In genomic region chr5:73353978-73354377, GRCm38 (mm10) we compare ENCODE assay signal across 21 mouse cellular contexts. TPM values are rescaled to one million over a fixed set of nuclear protein-coding genes. Genes with fewer than 3 reads are reported as not detected.
DNase-seq lines count a peak whose midpoint lies in the region; ATAC-seq and TF ChIP-seq lines count a peak whose summit lies in the region.
"Had no signal": no experiment of that assay in that cellular context is flagged by ENCODE, and none has a peak within 500 bp of the region (broad histone marks: within the 10 kb centered on the region; RNA-seq: fewer than 3 reads in every experiment).

No protein-coding gene starts in this region.

- no peak overlapping the region for H3K9ac ChIP-seq in neural tube, embryonic 12.5 days
- no peak overlapping the region for H3K9ac ChIP-seq in intestine, embryonic 15.5 days
- no peak overlapping the region for H3K9ac ChIP-seq in liver, embryonic 15.5 days
- H3K9ac ChIP-seq: heart, embryonic 15.5 days; limb, embryonic 12.5 days; lung, embryonic 14.5 days; midbrain, embryonic 13.5 days had no signal

- H3K27me3 ChIP-seq in neural tube, embryonic 12.5 days (replicated peaks) = no peaks in the 10 kb centered on the region
- no peaks in the 10 kb centered on the region for H3K27me3 ChIP-seq in intestine, embryonic 15.5 days (replicated peaks)
- H3K27me3 ChIP-seq in liver, embryonic 15.5 days = peaks cover 11% of the 10 kb centered on the region; the same call in 1 of the 2 replicates
- no peaks in the 10 kb centered on the region for H3K27me3 ChIP-seq in small intestine, adult 2 months (ENCODE audit: control insufficient read depth, insufficient read depth, low read length)
- H3K27me3 ChIP-seq: heart, embryonic 15.5 days; limb, embryonic 12.5 days; midbrain, embryonic 13.5 days had no signal

- ATAC-seq in neural tube, embryonic 12.5 days (ENCODE audit: low FRiP score, low read depth) = no peak
- ATAC-seq in intestine, embryonic 15.5 days = no peak
- ATAC-seq in liver, embryonic 15.5 days (ENCODE audit: insufficient read depth) = peak; percentile 59
- ATAC-seq: activated CD4-positive, CD25-positive, alpha-beta regulatory T cell, adult 4 months; forebrain, embryonic 14.5 days had no signal

- TF ChIP-seq POLR2A in small intestine, adult 2 months (IDR thresholded peaks at IDR 0.05; ENCODE audit: low read depth, low read length) = no peak

- DNase-seq in neural tube, embryonic 10.5 days (ENCODE audit: extremely low spot score, low spot score) = no peak
- no peak for DNase-seq in thymus, postnatal 10 days (ENCODE audit: low spot score in 2 of 2)
- no peak for DNase-seq in cerebellum, adult 9-11 months
- DNase-seq: cerebellum, adult 18-20 months; gastrocnemius, postnatal 25 days; heart, adult 2 months; kidney, postnatal 36 days; thymus, postnatal 25 days had no signal

- 71% methylated on average over 3 of the region's 3 CpGs for WGBS in neural tube, embryonic 12.5 days
- 36% methylated on average over 3 of the region's 3 CpGs for WGBS in intestine, embryonic 15.5 days
- WGBS in liver, embryonic 15.5 days (ENCODE audit: insufficient replicate concordance) = 23% methylated on average over 3 of the region's 3 CpGs
- 27% methylated on average over 3 of the region's 3 CpGs for WGBS in small intestine, adult 2 months

- no peak overlapping the region for H3K4me3 ChIP-seq in neural tube, embryonic 12.5 days
- no peak overlapping the region for H3K4me3 ChIP-seq in intestine, embryonic 15.5 days (replicated peaks)
- no peak overlapping the region for H3K4me3 ChIP-seq in liver, embryonic 15.5 days (replicated peaks)
- H3K4me3 ChIP-seq in small intestine, adult 2 months (ENCODE audit: low read depth, low read length) = no peak overlapping the region
- H3K4me3 ChIP-seq: embryonic facial prominence, embryonic 10.5 days; heart, adult 2 months; heart, embryonic 15.5 days; limb, embryonic 12.5 days; midbrain, embryonic 13.5 days had no signal

- no peaks in the 10 kb centered on the region for H3K36me3 ChIP-seq in neural tube, embryonic 12.5 days
- no peaks in the 10 kb centered on the region for H3K36me3 ChIP-seq in intestine, embryonic 15.5 days
- no peaks in the 10 kb centered on the region for H3K36me3 ChIP-seq in liver, embryonic 15.5 days (replicated peaks)
- no peaks in the 10 kb centered on the region for H3K36me3 ChIP-seq in small intestine, adult 2 months (ENCODE audit: control insufficient read depth, insufficient read depth, low read length)
- H3K36me3 ChIP-seq: embryonic facial prominence, embryonic 10.5 days; heart, embryonic 15.5 days; limb, embryonic 12.5 days; midbrain, embryonic 13.5 days had no signal

- no peaks in the 10 kb centered on the region for H3K4me1 ChIP-seq in neural tube, embryonic 12.5 days
- H3K4me1 ChIP-seq in intestine, embryonic 15.5 days (replicated peaks) = peaks cover 14% of the 10 kb centered on the region
- peaks cover 53% of the 10 kb centered on the region for H3K4me1 ChIP-seq in liver, embryonic 15.5 days (replicated peaks)
- H3K4me1 ChIP-seq in small intestine, adult 2 months (ENCODE audit: control insufficient read depth, insufficient read depth, insufficient read length, low read length) = peaks cover 42% of the 10 kb centered on the region
- H3K4me1 ChIP-seq: limb, embryonic 12.5 days had no signal

- no peaks in the 10 kb centered on the region for H3K9me3 ChIP-seq in neural tube, embryonic 12.5 days
- no peaks in the 10 kb centered on the region for H3K9me3 ChIP-seq in intestine, embryonic 15.5 days
- no peaks in the 10 kb centered on the region for H3K9me3 ChIP-seq in liver, embryonic 15.5 days (replicated peaks)
- H3K9me3 ChIP-seq: embryonic facial prominence, embryonic 10.5 days; heart, embryonic 15.5 days; limb, embryonic 12.5 days; midbrain, embryonic 13.5 days had no signal

- H3K4me2 ChIP-seq in neural tube, embryonic 12.5 days (replicated peaks) = no peak overlapping the region
- no peak overlapping the region for H3K4me2 ChIP-seq in intestine, embryonic 15.5 days (replicated peaks)
- H3K4me2 ChIP-seq in liver, embryonic 15.5 days = peak overlapping the region; percentile 14
- H3K4me2 ChIP-seq: heart, embryonic 15.5 days; limb, embryonic 12.5 days; lung, embryonic 14.5 days; midbrain, embryonic 13.5 days had no signal

- H3K27ac ChIP-seq in neural tube, embryonic 12.5 days = 0 out of 2 replicates have a peak overlapping the region, but pooled peaks have one; percentile 15
- H3K27ac ChIP-seq in intestine, embryonic 15.5 days = peak overlapping the region; percentile 74; the same call in 1 of the 2 replicates
- peak overlapping the region; percentile 64 for H3K27ac ChIP-seq in liver, embryonic 15.5 days (replicated peaks)
- H3K27ac ChIP-seq in small intestine, adult 2 months (ENCODE audit: insufficient read depth, low read depth, low read length) = peak overlapping the region; percentile 81
- H3K27ac ChIP-seq: embryonic facial prominence, embryonic 10.5 days; heart, adult 2 months; heart, embryonic 15.5 days; limb, embryonic 12.5 days; macrophage; stomach, postnatal 0 days had no signal

- no peak for TF ChIP-seq CTCF in small intestine, adult 2 months (IDR thresholded peaks at IDR 0.05; ENCODE audit: extremely low read depth, insufficient read length, insufficient replicate concordance, low read depth, low read length)

RNA-seq across cellular contexts. Expression of gene Ociad2, which starts 13.2 kb away (rescaled TPM):
- 12.3 and 12.5 TPM in 2 replicates for polyA plus RNA-seq in neural tube, embryonic 12.5 days (2016; fragmentation: Nextera tagmentation; extraction: Ambion mirVana)
- 192 and 216 TPM in 2 replicates for polyA plus RNA-seq in intestine, embryonic 15.5 days (2015; fragmentation: Nextera tagmentation; extraction: Ambion mirVana)
- 3.9 and 5.9 TPM in 2 replicates for polyA plus RNA-seq in liver, embryonic 15.5 days (2015; fragmentation: Nextera tagmentation; extraction: Ambion mirVana)
- polyA plus RNA-seq in small intestine, adult 2 months (2012; rRNA removed) = 10.6 and 12.7 TPM in 2 replicates

RNA-seq across cellular contexts. Expression of gene Cwh43, which starts 51.9 kb away (rescaled TPM):
- polyA plus RNA-seq in neural tube, embryonic 12.5 days (2016; fragmentation: Nextera tagmentation; extraction: Ambion mirVana) = not detected in 2 replicates
- polyA plus RNA-seq in intestine, embryonic 15.5 days (2015; fragmentation: Nextera tagmentation; extraction: Ambion mirVana) = 0.15 and 0.20 TPM in 2 replicates
- not detected in 2 replicates for polyA plus RNA-seq in liver, embryonic 15.5 days (2015; fragmentation: Nextera tagmentation; extraction: Ambion mirVana)
- polyA plus RNA-seq in small intestine, adult 2 months (2012; rRNA removed) = 0.32 and 6.7 TPM in 2 replicates
- polyA plus RNA-seq: embryonic facial prominence, embryonic 10.5 days; forebrain, embryonic 14.5 days; heart, adult 2 months; heart, embryonic 15.5 days; limb, embryonic 12.5 days; lung, embryonic 14.5 days; macrophage; midbrain, embryonic 13.5 days had no signal

Comparison
In these comparisons a context has a peak if more than half of its experiments do, and no peak if none do; other contexts are left out.
1. H3K27ac ChIP-seq: peak in every context shown above with its lines; median percentile 81 in small intestine, adult 2 months; 74 in intestine, embryonic 15.5 days; 64 in liver, embryonic 15.5 days; 15 in neural tube, embryonic 12.5 days.
2. RNA of gene Ociad2, which starts 13.2 kb away (polyA plus RNA-seq): 192 to 216 TPM in intestine, embryonic 15.5 days; 12.3 to 12.5 TPM in neural tube, embryonic 12.5 days, 10.6 to 12.7 TPM in small intestine, adult 2 months and 3.9 to 5.9 TPM in liver, embryonic 15.5 days; every median in the first group is over 10 times any median in the second.